Mouse (Mus musculus) brown adipose tissue, adult 24 weeks (tissue): ENCODE results near the gene Olig1. TPM values are rescaled to one million over a fixed set of nuclear protein-coding genes. Genes with fewer than 3 reads are reported as not detected.

ENCODE experiments used
- H3K27ac ChIP-seq: fragments of 200-500 bp; replicated peaks from 2 replicates; pipeline ENCODE4 v1.5.1; 2012; ENCODE audit warnings: low read depth, mild to moderate bottlenecking, low read length
- H3K4me1 ChIP-seq: fragments of 200-500 bp; 2 replicates; pipeline ENCODE4 v1.6.1; 2012; ENCODE audit warnings: low read length, mixed read lengths; ENCODE audit not compliant: control insufficient read depth, insufficient read depth, insufficient read length
- H3K4me3 ChIP-seq: fragments of 200-500 bp; 2 replicates; pipeline ENCODE4 v1.5.1; 2012; ENCODE audit warnings: low read depth, mild to moderate bottlenecking, low read length, moderate library complexity; ENCODE audit not compliant: insufficient read depth
- polyA plus RNA-seq: library from polyadenylated mRNA; stranded (reverse); fragments of >200 nt; gene quantifications from 2 replicates; pipeline ENCODE4 v1.2.4, GENCODE M21; 2012; ENCODE audit not compliant: missing spikeins, insufficient read depth, insufficient read length

The Olig1 gene
- 0.63 and 2.3 TPM in 2 replicates for polyA plus RNA-seq

- H3K4me3 ChIP-seq = peak within 1 kb of the TSS; percentile 26
- peaks cover 2% of the 10 kb centered on the region; the same call in 1 of the 2 replicates for H3K4me1 ChIP-seq
- H3K27ac ChIP-seq = no peak within 1 kb of the TSS
These were observed at the start of gene Olig1 for GRCm38 (mm10) chr16:91269468-91270211. Olig1 (plus strand) TSS chr16:91269772.

- Histone ChIP-seq H3K4me1 (no peaks in the 10 kb centered on the region), H3K27ac (no peak overlapping the region), H3K4me3 (peak overlapping the region; percentile 28)
These were observed 47.4 kb upstream of the Olig1 start for GRCm38 (mm10) chr16:91222171-91222642.

GRCm38 (mm10) chr16:91222643-91223271, 46.8 kb upstream of the Olig1 start:
- no peak overlapping the region for H3K27ac ChIP-seq
- H3K4me1 ChIP-seq = no peaks in the 10 kb centered on the region
- H3K4me3 ChIP-seq = peak overlapping the region; percentile 28

- Histone ChIP-seq H3K4me3 (no peak overlapping the region), H3K27ac (no peak overlapping the region), H3K4me1 (no peaks in the 10 kb centered on the region)
These were observed 46.1 kb upstream of the Olig1 start for GRCm38 (mm10) chr16:91223327-91224067.

GRCm38 (mm10) chr16:91224068-91224402, 45.5 kb upstream of the Olig1 start:
- H3K27ac ChIP-seq = no peak overlapping the region
- H3K4me3 ChIP-seq = no peak overlapping the region
- H3K4me1 ChIP-seq = no peaks in the 10 kb centered on the region

- H3K4me3 ChIP-seq = no peak overlapping the region
- H3K4me1 ChIP-seq = no peaks in the 10 kb centered on the region
- no peak overlapping the region for H3K27ac ChIP-seq
These were observed 44.9 kb upstream of the Olig1 start for GRCm38 (mm10) chr16:91224481-91225232.

GRCm38 (mm10) chr16:91225233-91226037, 44.1 kb upstream of the Olig1 start, which contains the start of gene Olig2:
Olig2 (plus strand) TSS chr16:91225457.
- Histone ChIP-seq H3K4me3 (no peak within 1 kb of the TSS), H3K27ac (no peak within 1 kb of the TSS), H3K4me1 (no peaks in the 10 kb centered on the region)

GRCm38 (mm10) chr16:91226038-91226882, 43.3 kb upstream of the Olig1 start:
- Histone ChIP-seq H3K4me3 (no peak overlapping the region), H3K27ac (no peak overlapping the region), H3K4me1 (no peaks in the 10 kb centered on the region)

- Histone ChIP-seq H3K4me3 (no peak overlapping the region), H3K27ac (no peak overlapping the region)
These were observed 42.5 kb upstream of the Olig1 start for GRCm38 (mm10) chr16:91226883-91227759.

GRCm38 (mm10) chr16:91227760-91228043, 41.9 kb upstream of the Olig1 start:
- Histone ChIP-seq H3K4me1 (no peaks in the 10 kb centered on the region), H3K27ac (no peak overlapping the region), H3K4me3 (no peak overlapping the region)

More at GRCm38 (mm10) chr16:91226883-91227759, 42.5 kb upstream of the Olig1 start:
- H3K4me1 ChIP-seq = no peaks in the 10 kb centered on the region

- Histone ChIP-seq H3K27ac (no peak overlapping the region), H3K4me1 (no peaks in the 10 kb centered on the region), H3K4me3 (no peak overlapping the region)
These were observed 41.1 kb upstream of the Olig1 start for GRCm38 (mm10) chr16:91228238-91229071.

GRCm38 (mm10) chr16:91229072-91229348, 40.6 kb upstream of the Olig1 start:
- Histone ChIP-seq H3K4me1 (no peaks in the 10 kb centered on the region), H3K4me3 (no peak overlapping the region), H3K27ac (no peak overlapping the region)
